In the genomic region with DNA sequence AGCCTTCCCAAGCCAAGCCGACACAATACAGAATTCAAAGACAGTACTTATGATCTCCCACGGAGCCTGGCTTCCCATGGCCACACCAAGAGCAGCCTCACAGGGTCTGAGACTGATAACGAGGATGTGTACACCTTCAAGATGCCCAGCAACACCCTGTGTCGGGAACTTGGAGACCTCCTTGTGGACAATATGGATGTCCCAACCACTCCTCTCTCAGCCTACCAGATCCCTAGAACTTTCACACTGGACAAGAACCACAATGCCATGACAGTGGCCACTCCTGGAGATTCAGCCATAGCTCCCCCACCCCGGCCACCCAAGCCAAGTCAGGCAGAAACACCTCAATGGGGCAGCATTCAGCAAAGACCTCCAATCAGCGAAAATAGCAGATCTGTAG, we compare ENCODE assay signal across 23 mouse cellular contexts. TPM values are rescaled to one million over a fixed set of nuclear protein-coding genes. Genes with fewer than 3 reads are reported as not detected.
A peak's percentile ranks its signal among the peaks of the same experiment; 100 is the strongest.
DNase-seq lines count a peak whose midpoint lies in the region; ATAC-seq and TF ChIP-seq lines count a peak whose summit lies in the region.
"Had no signal": no experiment of that assay in that cellular context is flagged by ENCODE, and none has a peak within 500 bp of the region (broad histone marks: within the 10 kb centered on the region; RNA-seq: fewer than 3 reads in every experiment).

No protein-coding gene starts in this region.

- ATAC-seq in intestine, embryonic 14.5 days (replicated peaks; ENCODE audit: low FRiP score, low TSS enrichment, low read depth) = no peak
- ATAC-seq in intestine, postnatal 0 days = no peak
- ATAC-seq: forebrain, embryonic 14.5 days; forebrain, embryonic 16.5 days had no signal

- no peak overlapping the region for H3K9ac ChIP-seq in intestine, embryonic 14.5 days (ENCODE audit: low read length)
- no peak overlapping the region for H3K9ac ChIP-seq in intestine, postnatal 0 days (ENCODE audit: low read depth, low read length)
- H3K9ac ChIP-seq: embryonic facial prominence, embryonic 13.5 days; embryonic facial prominence, embryonic 15.5 days; forebrain, embryonic 12.5 days had no signal

- H3K9me3 ChIP-seq in intestine, embryonic 14.5 days (ENCODE audit: control insufficient read depth, low read length) = no peaks in the 10 kb centered on the region
- no peaks in the 10 kb centered on the region for H3K9me3 ChIP-seq in intestine, postnatal 0 days (ENCODE audit: control insufficient read depth)
- H3K9me3 ChIP-seq: embryonic facial prominence, embryonic 13.5 days; embryonic facial prominence, embryonic 15.5 days; forebrain, embryonic 10.5 days; forebrain, embryonic 12.5 days had no signal

- no peaks in the 10 kb centered on the region for H3K27me3 ChIP-seq in intestine, embryonic 14.5 days (replicated peaks; ENCODE audit: control insufficient read depth, insufficient read depth, low read length)
- no peaks in the 10 kb centered on the region for H3K27me3 ChIP-seq in intestine, postnatal 0 days (replicated peaks; ENCODE audit: control insufficient read depth, insufficient read depth, low read length)
- H3K27me3 ChIP-seq: embryonic facial prominence, embryonic 13.5 days; embryonic facial prominence, embryonic 15.5 days; forebrain, embryonic 12.5 days had no signal

- peaks cover 47% of the 10 kb centered on the region for H3K36me3 ChIP-seq in intestine, embryonic 14.5 days (ENCODE audit: control insufficient read depth, insufficient read depth, low read length)
- H3K36me3 ChIP-seq in intestine, postnatal 0 days (ENCODE audit: control insufficient read depth, insufficient read depth) = peaks cover 39% of the 10 kb centered on the region

- H3K4me1 ChIP-seq in intestine, embryonic 14.5 days (replicated peaks; ENCODE audit: control insufficient read depth, insufficient read depth, low read length) = no peaks in the 10 kb centered on the region
- H3K4me1 ChIP-seq in intestine, postnatal 0 days (replicated peaks; ENCODE audit: control insufficient read depth, insufficient read depth, low read length) = no peaks in the 10 kb centered on the region
- H3K4me1 ChIP-seq: embryonic facial prominence, embryonic 13.5 days; embryonic facial prominence, embryonic 15.5 days; forebrain, embryonic 10.5 days; forebrain, embryonic 12.5 days had no signal

- TF ChIP-seq CTCF in intestine, postnatal 0 days (IDR thresholded peaks at IDR 0.05; ENCODE audit: low read depth) = no peak

- H3K27ac ChIP-seq in intestine, embryonic 14.5 days (ENCODE audit: low read depth) = no peak overlapping the region
- no peak overlapping the region for H3K27ac ChIP-seq in intestine, postnatal 0 days (ENCODE audit: low read depth, low read length)
- H3K27ac ChIP-seq: embryonic facial prominence, embryonic 13.5 days; embryonic facial prominence, embryonic 15.5 days; forebrain, embryonic 10.5 days; forebrain, embryonic 12.5 days had no signal

- no peak overlapping the region for H3K4me3 ChIP-seq in intestine, embryonic 14.5 days (ENCODE audit: low read depth, low read length)
- no peak overlapping the region for H3K4me3 ChIP-seq in intestine, postnatal 0 days (ENCODE audit: low read depth, low read length)
- H3K4me3 ChIP-seq: embryonic facial prominence, embryonic 13.5 days; embryonic facial prominence, embryonic 15.5 days; erythroblast, embryonic 14.5 days; forebrain, embryonic 10.5 days; forebrain, embryonic 12.5 days had no signal

- whole genome bisulfite sequencing in intestine, embryonic 14.5 days = 81% methylated on average over 6 of the region's 6 CpGs
- 85% methylated on average over 6 of the region's 6 CpGs for WGBS in intestine, postnatal 0 days

- DNase-seq in heart, adult 11 months = peak; percentile 52
- no peak for DNase-seq in heart, postnatal 4 days
- peak; percentile 32 for DNase-seq in intestine, embryonic 14.5 days (ENCODE audit: low spot score)
- DNase-seq in ovary, adult 18-20 months (ENCODE audit: low spot score) = peak; percentile 1
- no peak for DNase-seq in ovary, postnatal 10 days (ENCODE audit: low spot score)
- DNase-seq: adrenal gland, adult 2 months; adrenal gland, postnatal 10 days; adrenal gland, postnatal 25 days; cerebellum, adult 11 months; cerebellum, adult 18-20 months; cerebellum, adult 8-10 months; cerebellum, adult 9-11 months; cerebellum, postnatal 14 days; cerebellum, postnatal 36 days had no signal

- H3K4me2 ChIP-seq in intestine, embryonic 14.5 days (ENCODE audit: low read length) = no peak overlapping the region
- no peak overlapping the region for H3K4me2 ChIP-seq in intestine, postnatal 0 days (replicated peaks; ENCODE audit: low read depth)
- H3K4me2 ChIP-seq: embryonic facial prominence, embryonic 13.5 days; embryonic facial prominence, embryonic 15.5 days; forebrain, embryonic 12.5 days had no signal

RNA-seq across cellular contexts. Expression of a gene that starts 32.9 kb away (rescaled TPM):
- 1 to 10 TPM in 1 of 2 experiments, under 1 TPM in 1; 0.60 to 1.5 TPM for total RNA-seq in heart, postnatal 4 days (2021)
- 2.1 and 3.4 TPM in 2 replicates for polyA plus RNA-seq in intestine, embryonic 14.5 days (2014; fragmentation: Nextera tagmentation; extraction: Ambion mirVana)
- 0.41 and 0.48 TPM in 2 replicates for polyA plus RNA-seq in intestine, postnatal 0 days (2015; fragmentation: Nextera tagmentation; extraction: Ambion mirVana)
- total RNA-seq: common myeloid progenitor, adult 5-6 weeks had no signal

RNA-seq across cellular contexts. Expression of a gene that starts 33.2 kb away (rescaled TPM):
- total RNA-seq in heart, postnatal 4 days (2021) = 1 to 10 TPM in 1 of 2 experiments, under 1 TPM in 1; 0.92 to 1.1 TPM
- polyA plus RNA-seq in intestine, embryonic 14.5 days (2014; fragmentation: Nextera tagmentation; extraction: Ambion mirVana) = 5.4 and 5.9 TPM in 2 replicates
- polyA plus RNA-seq in intestine, postnatal 0 days (2015; fragmentation: Nextera tagmentation; extraction: Ambion mirVana) = 1.4 TPM in 2 replicates
- polyA plus RNA-seq: erythroblast, embryonic 14.5 days had no signal

Comparison
In these comparisons a context has a peak if more than half of its experiments do, and no peak if none do; other contexts are left out.
1. DNase-seq: peak in heart, adult 11 months (single experiment), intestine, embryonic 14.5 days (single experiment) and ovary, adult 18-20 months (single experiment); none in heart, postnatal 4 days (single experiment) and ovary, postnatal 10 days (single experiment).